Mouse (Mus musculus): ENCODE results near the gene Nostrin. TPM values are rescaled to one million over a fixed set of nuclear protein-coding genes. Genes with fewer than 3 reads are reported as not detected.
A peak's percentile ranks its signal among the peaks of the same experiment; 100 is the strongest.

Gene Nostrin
- total RNA-seq, 2 experiments from 2014 or later = 1.3 to 2.3 TPM

- DNase-seq = no peak
- intact Hi-C loops (cut with DNase I) = no loop called here
Observed at GRCm38 (mm10) chr2:69187990-69188389, 52.4 kb downstream of the Nostrin start.

GRCm38 (mm10) chr2:69188732-69189131 is 53.1 kb downstream of the Nostrin start:
- DNase-seq = no peak
- intact Hi-C loops (cut with DNase I) = no loop called here

DNA sequence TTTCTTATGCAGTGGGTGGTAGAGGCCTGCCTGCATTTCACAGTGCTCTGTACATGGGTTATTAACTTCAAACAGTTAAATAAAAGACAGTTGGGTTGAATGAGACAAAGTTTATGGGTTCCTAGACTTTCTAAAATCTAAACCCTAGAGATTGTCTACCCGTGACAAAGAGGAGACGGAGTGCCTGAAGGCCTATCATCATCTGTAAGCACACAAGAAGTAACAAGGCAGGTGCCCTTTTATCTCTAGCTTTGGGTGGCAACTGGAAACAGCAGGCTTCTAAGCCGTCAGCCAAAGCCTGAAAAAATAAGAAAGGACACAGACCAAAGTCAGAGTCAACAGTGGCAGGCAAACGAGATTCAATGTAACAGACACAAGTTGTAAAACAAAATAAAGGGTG is 53.6 kb downstream of the Nostrin start:
- intact Hi-C loops (cut with DNase I) = no loop called here
- no peak for DNase-seq

DNA sequence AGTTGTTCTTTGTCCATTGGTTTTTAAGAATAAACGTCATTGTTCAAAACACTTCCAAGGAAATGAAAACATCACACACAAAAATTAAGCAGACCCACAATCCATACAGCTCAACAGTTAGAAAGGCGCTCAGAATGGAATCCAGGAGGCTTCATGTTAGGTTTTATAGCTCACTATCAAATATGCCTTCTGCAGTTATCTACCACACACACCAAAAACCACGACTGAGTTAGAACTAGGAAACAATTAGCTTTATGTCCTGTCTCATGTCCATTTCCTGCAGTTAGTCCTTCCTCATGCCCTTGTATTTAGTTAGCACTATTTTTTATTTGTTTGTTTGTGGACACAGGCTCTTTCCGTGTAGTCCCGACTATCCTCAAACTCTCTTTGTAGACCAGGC is 55.5 kb downstream of the Nostrin start:
- intact Hi-C loops (cut with DNase I) = no loop called here
- no peak for DNase-seq

GRCm38 (mm10) chr2:69193555-69193954 is 58.0 kb downstream of the Nostrin start:
- intact Hi-C loops (cut with DNase I) = no loop called here
- no peak for DNase-seq

DNA sequence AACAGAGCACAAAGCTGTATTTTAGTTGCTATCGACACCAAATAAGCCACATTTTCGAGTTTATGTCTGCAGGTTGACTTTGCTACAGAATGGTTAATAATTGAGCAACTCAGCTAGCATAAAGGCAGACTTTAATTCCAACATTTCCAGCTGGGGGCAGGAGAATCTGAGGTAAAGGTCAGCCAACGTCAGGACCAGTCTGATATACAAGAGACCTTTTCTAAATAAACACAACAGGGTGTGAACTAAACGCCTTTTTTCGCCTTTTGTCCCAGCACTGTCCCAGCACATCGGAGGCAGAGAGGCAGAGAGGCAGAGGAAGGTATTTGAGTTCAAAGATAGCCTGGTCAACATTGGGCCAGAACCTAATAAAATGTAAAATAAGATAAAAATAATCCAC is 69.6 kb downstream of the Nostrin start:
- DNase-seq = no peak
- intact Hi-C loops (cut with DNase I) = no loop called here

DNA sequence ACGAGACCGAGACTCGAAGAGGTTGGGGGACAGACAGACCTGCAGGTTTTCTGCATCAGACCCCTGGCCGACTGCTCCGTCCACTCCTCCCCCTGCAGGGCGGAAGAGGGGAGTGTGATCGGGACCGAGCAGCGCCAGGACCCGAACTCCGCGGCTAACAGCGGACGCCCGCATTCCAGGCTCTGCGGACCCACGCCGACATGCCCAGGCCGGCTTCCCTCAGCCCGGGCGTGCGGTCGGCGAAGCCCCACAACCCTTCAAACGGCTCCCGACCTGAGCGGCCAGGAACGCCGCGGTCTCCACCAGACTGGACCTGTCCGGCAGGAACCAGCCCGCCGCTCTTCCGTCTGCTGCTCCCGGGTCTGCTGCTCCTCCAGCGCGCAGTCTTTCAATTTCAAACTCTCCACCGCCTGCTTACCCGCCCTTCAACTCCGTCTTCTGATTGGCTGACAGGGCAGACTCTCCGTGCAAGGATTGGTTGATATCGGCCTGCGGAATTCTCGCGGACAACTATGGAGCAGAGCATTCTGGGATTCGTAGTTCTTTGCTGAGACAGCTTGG is 70.3 kb downstream of the Nostrin start, which contains the start of gene Spc25:
TSS of gene Spc25 (minus strand) at position 404 of the 561 bp plus-strand sequence.
- intact Hi-C loops (cut with DNase I) = no loop called here
- DNase-seq = peak; percentile 70 to 84

DNA sequence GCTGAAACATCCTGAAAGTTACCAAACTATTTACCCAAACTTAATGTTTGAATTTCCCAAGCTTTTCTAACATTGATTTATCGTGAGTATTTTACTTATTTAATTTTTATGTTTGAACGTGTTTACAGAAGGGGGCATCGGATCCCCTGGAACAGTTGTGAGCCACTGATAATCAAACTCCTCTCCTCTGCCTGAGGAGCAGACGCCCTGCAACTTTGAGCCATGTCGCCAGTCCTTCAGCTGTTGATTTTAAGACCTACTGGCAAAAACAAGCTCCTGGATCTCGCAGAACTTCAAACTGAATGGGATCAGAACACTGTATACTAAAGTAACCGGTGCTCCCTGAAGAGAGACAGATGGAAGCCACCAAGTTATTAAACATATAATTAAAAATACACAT is 70.9 kb downstream of the Nostrin start:
- no peak for DNase-seq
- intact Hi-C loops (cut with DNase I) = no loop called here

- no peak for DNase-seq
- intact Hi-C loops (cut with DNase I) = no loop called here
Observed at GRCm38 (mm10) chr2:69209684-69210083, 74.1 kb downstream of the Nostrin start.

GRCm38 (mm10) chr2:69210773-69211172 is 75.2 kb downstream of the Nostrin start, which contains the start of gene G6pc2:
Gene G6pc2 (plus strand): TSS chr2:69211073.
- no peak for DNase-seq
- intact Hi-C loops (cut with DNase I) = no loop called here

DNA sequence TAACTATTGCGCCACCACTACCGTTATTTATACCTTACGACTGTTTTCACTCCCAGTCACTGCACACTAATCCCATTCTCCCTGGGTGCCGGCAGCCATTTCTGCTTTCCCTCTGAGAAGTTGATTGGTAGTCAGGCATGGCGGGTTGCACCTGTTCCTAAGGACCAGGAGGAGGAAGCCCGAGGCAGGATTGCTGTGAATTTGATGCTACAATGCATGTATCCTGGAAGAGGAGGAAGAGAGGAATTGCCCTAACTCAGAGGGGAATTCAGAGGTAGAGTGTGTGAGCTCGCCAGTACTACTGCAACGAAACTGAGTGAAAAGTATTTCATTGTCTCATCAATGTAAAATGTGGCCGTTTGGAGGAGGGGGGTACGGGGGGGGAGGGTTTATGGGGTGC is 77.1 kb downstream of the Nostrin start:
- DNase-seq = no peak
- intact Hi-C loops (cut with DNase I) = no loop called here

DNA sequence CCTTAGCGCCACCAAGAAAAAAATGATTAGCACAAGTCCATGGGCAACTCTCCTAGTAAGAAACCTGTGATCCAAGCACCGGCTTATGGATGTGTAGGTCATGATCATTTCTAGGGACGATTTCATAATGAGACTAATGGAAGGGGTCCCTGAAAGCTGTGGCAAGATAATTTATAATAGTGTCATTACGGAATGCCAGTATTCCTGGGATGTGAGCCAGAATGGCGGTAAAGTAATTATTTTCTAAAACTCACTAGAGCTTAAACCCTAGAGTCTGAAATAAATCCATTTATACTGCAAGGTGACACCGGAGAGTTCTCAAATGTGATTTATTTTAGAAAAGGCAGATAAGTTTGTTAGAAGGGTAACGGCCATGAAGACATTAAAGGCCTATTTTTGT is 79.6 kb downstream of the Nostrin start:
- no peak for DNase-seq
- intact Hi-C loops (cut with DNase I) = no loop called here

GRCm38 (mm10) chr2:69221868-69222416 is 86.3 kb downstream of the Nostrin start:
- no peak for DNase-seq
- intact Hi-C loops (cut with DNase I) = no loop called here

DNA sequence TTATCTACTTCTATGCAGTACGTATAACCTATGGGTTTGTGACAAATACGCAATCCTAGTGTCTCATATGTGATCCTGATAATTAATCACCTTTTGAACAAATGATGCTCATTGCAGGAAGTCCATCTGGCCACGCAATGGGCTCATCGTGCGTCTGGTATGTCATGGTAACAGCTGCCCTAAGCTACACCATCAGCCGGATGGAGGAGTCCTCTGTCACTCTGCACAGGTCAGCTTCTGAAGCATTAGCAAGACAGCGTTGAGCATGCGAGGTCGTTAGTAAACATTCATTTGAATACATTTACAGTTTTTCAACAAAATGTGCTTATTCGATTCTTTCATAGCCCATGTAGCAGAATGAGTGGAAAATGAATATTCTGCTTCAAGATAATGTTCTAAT is 87.2 kb downstream of the Nostrin start:
- intact Hi-C loops (cut with DNase I) = no loop called here
- DNase-seq = no peak

GRCm38 (mm10) chr2:69224724-69225123 is 89.1 kb downstream of the Nostrin start:
- intact Hi-C loops (cut with DNase I) = no loop called here
- no peak for DNase-seq

GRCm38 (mm10) chr2:69226876-69227275 is 91.3 kb downstream of the Nostrin start:
- intact Hi-C loops (cut with DNase I) = no loop called here
- no peak for DNase-seq

- intact Hi-C loops (cut with DNase I) = no loop called here
- no peak for DNase-seq
Observed at GRCm38 (mm10) chr2:69228635-69229034, 93.0 kb downstream of the Nostrin start.

DNA sequence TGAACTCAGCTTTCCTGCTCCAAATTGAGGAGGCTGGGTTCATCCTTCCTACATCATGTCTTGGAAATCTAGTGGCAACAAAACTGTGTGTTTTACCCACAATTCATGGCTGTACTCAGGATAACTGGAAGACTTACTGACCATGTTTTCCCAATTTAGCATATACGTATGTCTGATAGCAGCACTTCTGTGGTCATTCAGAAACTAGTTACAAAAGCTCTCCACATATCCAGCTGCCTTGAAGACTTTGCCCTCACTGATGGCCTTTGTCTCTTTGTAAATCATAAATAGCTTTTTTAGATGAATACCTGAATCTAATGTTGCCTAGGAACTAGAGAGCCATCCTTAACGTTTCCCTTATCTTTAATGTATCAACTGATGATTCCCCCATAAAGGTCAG is 94.5 kb downstream of the Nostrin start:
- no peak for DNase-seq
- intact Hi-C loops (cut with DNase I) = no loop called here

GRCm38 (mm10) chr2:69232101-69232500 is 96.5 kb downstream of the Nostrin start:
- no peak for DNase-seq
- intact Hi-C loops (cut with DNase I) = no loop called here

DNA sequence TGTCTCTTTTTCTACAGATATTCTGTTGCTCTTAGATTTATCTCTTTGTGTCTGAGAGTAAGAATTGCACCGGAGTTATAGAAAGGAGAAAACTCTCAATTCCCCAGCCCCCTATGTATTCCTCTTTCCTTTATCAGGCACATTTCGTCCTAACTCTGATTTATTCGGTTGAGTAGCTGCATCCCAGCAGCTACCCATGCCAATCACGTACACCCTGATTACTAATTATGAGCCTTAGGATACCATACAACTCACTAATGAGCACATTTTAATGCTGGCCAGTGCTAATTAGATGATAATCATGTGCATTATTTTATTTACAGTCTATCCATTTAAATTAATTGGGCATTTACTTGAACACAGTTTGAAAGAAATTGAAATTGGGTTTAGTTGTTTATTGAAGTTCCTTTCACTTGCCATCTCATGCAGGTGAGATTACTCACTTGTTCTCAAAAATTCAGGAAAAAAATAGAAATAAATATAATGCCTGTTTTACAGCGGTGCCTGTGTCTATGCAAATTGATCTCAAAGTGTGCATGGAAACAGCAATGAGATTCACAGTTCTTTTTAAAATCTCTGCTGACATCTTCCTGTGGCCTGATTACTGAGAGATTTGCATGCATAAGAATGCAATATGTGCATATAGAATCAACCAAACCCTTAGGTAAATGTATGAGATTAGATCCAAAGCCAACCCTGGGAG is 99.5 kb downstream of the Nostrin start:
- no peak for DNase-seq
- intact Hi-C loops (cut with DNase I) = no loop called here

Data from gastrocnemius, postnatal 36 days (tissue).